Mouse (Mus musculus) embryonic facial prominence, embryonic 15.5 days (tissue): Measurements from ENCODE around the gene Tpra1. TPM values are rescaled to one million over a fixed set of nuclear protein-coding genes. Genes with fewer than 3 reads are reported as not detected.

Experiments
- ATAC-seq: fragments of 200-750 bp; cut with Nextera tagmentation; 2 replicates; pipeline ENCODE4 v1.8.0; 2017; ENCODE audit warnings: low read depth, moderate TSS enrichment; ENCODE audit not compliant: insufficient number of reproducible peaks, low FRiP score, low TSS enrichment
- H3K27ac ChIP-seq: fragments of 300-500 bp; sonication (generic); replicated peaks from 2 replicates; pipeline ENCODE4 v1.5.1; 2015; ENCODE audit warnings: mild to moderate bottlenecking, inconsistent platforms
- H3K27me3 ChIP-seq: fragments of 300-500 bp; sonication (generic); 2 replicates; pipeline ENCODE4 v1.6.1; 2015; ENCODE audit warnings: inconsistent platforms
- H3K36me3 ChIP-seq: fragments of 300-500 bp; sonication (generic); 2 replicates; pipeline ENCODE4 v1.6.1; 2015; ENCODE audit warnings: mild to moderate bottlenecking, inconsistent platforms
- H3K4me1 ChIP-seq: fragments of 300-500 bp; sonication (generic); 2 replicates; pipeline ENCODE4 v1.6.1; 2015; ENCODE audit warnings: inconsistent platforms
- H3K4me2 ChIP-seq: fragments of 300-500 bp; sonication (generic); replicated peaks from 2 replicates; pipeline ENCODE4 v1.6.1; 2015; ENCODE audit warnings: mild to moderate bottlenecking, inconsistent platforms
- H3K4me3 ChIP-seq: fragments of 300-500 bp; sonication (generic); replicated peaks from 2 replicates; pipeline ENCODE4 v1.5.1; 2015; ENCODE audit warnings: mild to moderate bottlenecking, inconsistent platforms
- H3K9ac ChIP-seq: fragments of 300-500 bp; sonication (generic); 2 replicates; pipeline ENCODE4 v1.6.1; 2015; ENCODE audit warnings: inconsistent platforms
- H3K9me3 ChIP-seq: fragments of 300-500 bp; sonication (generic); replicated peaks from 2 replicates; pipeline ENCODE4 v1.6.1; 2016; ENCODE audit warnings: inconsistent platforms
- WGBS: fragments of 180-500 bp; shearing (Covaris S2); methylation state at CpG from one replicate; pipeline ENCODE4 v1.1.7; 2015; 5-methylcytosine and 5-hydroxymethylcytosine counted together
- polyA plus RNA-seq: library from polyadenylated mRNA; unstranded; fragments of >200 nt; fragmentation: Nextera tagmentation; extraction: Ambion mirVana; gene quantifications from 2 replicates; pipeline ENCODE4 v1.2.1, GENCODE M21; 2015

The Tpra1 gene
- polyA plus RNA-seq, 1 experiment from 2014 or later: 86.5 TPM

DNA sequence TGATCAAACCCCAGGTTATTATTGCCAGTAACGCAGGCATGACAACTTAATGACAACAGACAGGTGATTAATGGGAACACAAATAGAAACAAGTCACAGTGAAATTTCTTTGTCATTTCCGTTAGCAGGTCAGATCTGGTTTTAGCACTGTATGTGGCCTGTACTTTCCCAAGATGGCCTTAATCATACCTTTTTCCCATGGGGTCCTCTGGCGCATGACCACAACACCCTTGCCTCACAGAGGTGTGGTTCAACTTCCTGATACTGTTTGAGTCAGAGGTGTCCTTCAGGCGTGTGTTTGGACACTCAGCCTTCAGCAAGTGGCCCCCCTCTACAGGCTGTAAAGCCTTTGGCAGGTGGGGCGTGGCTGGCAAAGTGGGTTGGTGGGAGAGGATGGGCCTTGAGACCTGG lies 55.8 kb downstream of the Tpra1 start:
- no peak overlapping the region for H3K4me2 ChIP-seq
- no peaks in the 10 kb centered on the region for H3K36me3 ChIP-seq
- 78% methylated on average over 5 of the region's 5 CpGs for WGBS
- H3K9me3 ChIP-seq: no peaks in the 10 kb centered on the region
- H3K27ac ChIP-seq: no peak overlapping the region
- H3K9ac ChIP-seq: no peak overlapping the region
- ATAC-seq: no peak
- peaks cover 19% of the 10 kb centered on the region for H3K4me1 ChIP-seq
- no peak overlapping the region for H3K4me3 ChIP-seq
- H3K27me3 ChIP-seq: no peaks in the 10 kb centered on the region

GRCm38 (mm10) chr6:88958305-88958704 lies 56.3 kb downstream of the Tpra1 start:
- no peak overlapping the region for H3K27ac ChIP-seq
- H3K4me2 ChIP-seq: no peak overlapping the region
- H3K36me3 ChIP-seq: no peaks in the 10 kb centered on the region
- no peak overlapping the region for H3K4me3 ChIP-seq
- H3K4me1 ChIP-seq: peaks cover 19% of the 10 kb centered on the region
- no peaks in the 10 kb centered on the region for H3K27me3 ChIP-seq
- WGBS: 85% methylated on average over 2 of the region's 2 CpGs
- H3K9ac ChIP-seq: no peak overlapping the region
- no peaks in the 10 kb centered on the region for H3K9me3 ChIP-seq
- no peak for ATAC-seq

DNA sequence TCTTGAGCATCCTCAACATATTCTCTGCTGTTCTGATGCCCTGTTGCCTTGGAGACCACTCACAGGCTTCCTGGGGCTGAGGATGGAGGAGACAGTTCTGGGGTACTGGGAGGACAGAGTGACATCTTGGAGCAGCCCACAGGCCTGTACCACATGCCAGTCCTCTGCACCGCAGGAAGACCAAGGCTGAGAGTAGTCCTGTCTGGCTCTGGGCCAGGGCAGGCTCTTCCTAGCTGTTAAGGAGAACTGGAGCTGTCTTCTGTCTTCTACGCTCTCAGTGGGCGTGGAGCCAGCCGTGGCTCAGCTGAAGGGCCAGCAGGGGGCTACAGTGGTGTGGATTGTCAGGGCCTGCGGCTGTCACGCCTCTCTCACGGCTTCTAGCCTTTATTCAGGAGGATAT lies 57.8 kb downstream of the Tpra1 start:
- Histone ChIP-seq H3K27ac (no peak overlapping the region), H3K9me3 (no peaks in the 10 kb centered on the region), H3K9ac (no peak overlapping the region), H3K4me3 (no peak overlapping the region), H3K36me3 (no peaks in the 10 kb centered on the region), H3K4me1 (peaks cover 19% of the 10 kb centered on the region), H3K27me3 (no peaks in the 10 kb centered on the region), H3K4me2 (no peak overlapping the region)
- 15% methylated on average over 7 of the region's 7 CpGs for WGBS
- peak; percentile 37; the same call in 1 of the 2 replicates for ATAC-seq

DNA sequence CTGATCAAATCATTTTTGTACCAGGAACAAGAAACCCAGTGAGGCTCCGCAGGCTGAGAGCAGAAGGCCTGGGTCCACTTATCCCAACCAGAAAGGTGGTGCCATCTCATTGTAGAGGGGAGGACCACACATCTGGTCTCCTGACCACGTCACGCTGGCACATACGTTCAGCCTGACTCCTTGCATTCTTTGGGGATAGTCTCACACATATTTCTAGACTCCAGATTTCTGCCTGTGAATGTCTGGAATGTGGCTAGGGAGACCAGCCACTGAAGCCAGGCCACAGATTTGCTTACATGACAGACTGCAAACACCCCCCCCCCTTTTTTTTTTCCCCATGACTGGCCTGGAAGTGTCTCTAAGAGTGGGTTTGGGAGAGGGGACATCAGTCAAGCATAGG lies 58.9 kb downstream of the Tpra1 start:
- H3K4me1 ChIP-seq: peaks cover 19% of the 10 kb centered on the region
- no peak overlapping the region for H3K4me2 ChIP-seq
- no peak overlapping the region for H3K4me3 ChIP-seq
- no peak overlapping the region for H3K9ac ChIP-seq
- no peaks in the 10 kb centered on the region for H3K36me3 ChIP-seq
- 0 out of 2 replicates have a peak overlapping the region, but pooled peaks have one; percentile 36 for H3K27ac ChIP-seq
- 21% methylated on average over 4 of the region's 4 CpGs for WGBS
- H3K27me3 ChIP-seq: no peaks in the 10 kb centered on the region; the same call in 1 of the 2 replicates
- ATAC-seq: no peak
- H3K9me3 ChIP-seq: no peaks in the 10 kb centered on the region

Other genes with a start within 250 kb of the Tpra1 start
- gene Mgll, start 177.8 kb upstream of the Tpra1 start, polyA plus RNA-seq: 28.7 and 31.6 TPM in 2 replicates
- 33.2 and 34.5 TPM in 2 replicates for gene Abtb1, start 60.3 kb upstream of the Tpra1 start, polyA plus RNA-seq
- gene Podxl2, start 27.2 kb upstream of the Tpra1 start, polyA plus RNA-seq: 118 and 126 TPM in 2 replicates
- gene Mcm2, start 3.5 kb upstream of the Tpra1 start, polyA plus RNA-seq: 101 and 102 TPM in 2 replicates